Mouse (Mus musculus) left cerebral cortex, adult 11 months (tissue): ENCODE results near the gene Cda.
A peak's percentile ranks its signal among the peaks of the same experiment; 100 is the strongest.

Experiments
- DNase-seq: peaks from one replicate; pipeline ENCODE4 v3.0.0; 2022; ENCODE audit warnings: low spot score

Cda gene

GRCm38 (mm10) chr4:138307025-138307424 is 60.8 kb downstream of the Cda start:
- no peak for DNase-seq

- DNase-seq: peak; percentile 97
These were observed 63.3 kb downstream of the Cda start, which contains the start of gene Ddost for GRCm38 (mm10) chr4:138304340-138305104. Ddost (plus strand) TSS chr4:138304730.

- no peak for DNase-seq
These were observed 64.0 kb downstream of the Cda start for GRCm38 (mm10) chr4:138303742-138304141.

GRCm38 (mm10) chr4:138303011-138303410 is 64.8 kb downstream of the Cda start:
- no peak for DNase-seq

- DNase-seq: no peak
These were observed 66.5 kb downstream of the Cda start for GRCm38 (mm10) chr4:138301271-138301780.

- DNase-seq: no peak
These were observed 73.7 kb downstream of the Cda start for GRCm38 (mm10) chr4:138293949-138294550.

- DNase-seq: no peak
These were observed 74.4 kb downstream of the Cda start for GRCm38 (mm10) chr4:138293261-138293948.

- DNase-seq: no peak
These were observed 75.8 kb downstream of the Cda start for GRCm38 (mm10) chr4:138292028-138292427.

- DNase-seq: no peak
These were observed 79.1 kb downstream of the Cda start for GRCm38 (mm10) chr4:138288691-138289090.
